8 mouse cellular contexts compared by ENCODE assay signal in genomic region chr2:174074621-174075020, GRCm38 (mm10). TPM values are rescaled to one million over a fixed set of nuclear protein-coding genes. Genes with fewer than 3 reads are reported as not detected.
A peak's percentile ranks its signal among the peaks of the same experiment; 100 is the strongest.
DNase-seq lines count a peak whose midpoint lies in the region; ATAC-seq and TF ChIP-seq lines count a peak whose summit lies in the region.

No protein-coding gene starts in this region.

- no peaks in the 10 kb centered on the region for H3K9me3 ChIP-seq in intestine, embryonic 16.5 days (ENCODE audit: control insufficient read depth, low read length)
- H3K9me3 ChIP-seq in neural tube, embryonic 13.5 days: no peaks in the 10 kb centered on the region

- peak in 1 of 2 experiments; percentile 25 for DNase-seq in heart, adult 2 months
- no peak for DNase-seq in heart, postnatal 4 days
- DNase-seq in thymus, adult 2 months: no peak
- DNase-seq in thymus, postnatal 4 days: no peak

- peak overlapping the region; percentile 9; the same call in 1 of the 2 replicates for H3K9ac ChIP-seq in heart, adult 2 months (ENCODE audit: low read depth, low read length)
- H3K9ac ChIP-seq in intestine, embryonic 16.5 days (ENCODE audit: low read depth, low read length): peak overlapping the region; percentile 92
- H3K9ac ChIP-seq in neural tube, embryonic 13.5 days: peak overlapping the region; percentile 80

- no peaks in the 10 kb centered on the region for H3K27me3 ChIP-seq in heart, adult 2 months (ENCODE audit: control insufficient read depth, insufficient read depth, low read length)
- no peaks in the 10 kb centered on the region for H3K27me3 ChIP-seq in thymus, adult 2 months (ENCODE audit: control insufficient read depth, insufficient read depth, low read length)
- H3K27me3 ChIP-seq in intestine, embryonic 16.5 days (replicated peaks; ENCODE audit: control insufficient read depth, insufficient read depth, low read length): no peaks in the 10 kb centered on the region
- no peaks in the 10 kb centered on the region for H3K27me3 ChIP-seq in neural tube, embryonic 13.5 days

- H3K4me1 ChIP-seq in heart, adult 2 months (ENCODE audit: control insufficient read depth, insufficient read depth, low read length): peaks cover 1% of the 10 kb centered on the region; the same call in 1 of the 2 replicates
- peaks cover 12% of the 10 kb centered on the region for H3K4me1 ChIP-seq in thymus, adult 2 months (replicated peaks; ENCODE audit: control insufficient read depth, insufficient read depth, low read length)
- H3K4me1 ChIP-seq in intestine, embryonic 16.5 days (ENCODE audit: control insufficient read depth, insufficient read depth, low read length): peaks cover 15% of the 10 kb centered on the region
- H3K4me1 ChIP-seq in neural tube, embryonic 13.5 days (replicated peaks): peaks cover 65% of the 10 kb centered on the region

- WGBS in heart, adult 2 months: 22% methylated on average over 11 of the region's 13 CpGs
- 16% methylated on average over 9 of the region's 13 CpGs for WGBS in thymus, adult 2 months
- 10% methylated on average over 13 of the region's 13 CpGs for WGBS in intestine, embryonic 16.5 days
- WGBS in neural tube, embryonic 13.5 days: 2% methylated on average over 6 of the region's 13 CpGs

- intact Hi-C loops in heart, adult 2 months (cut with DNase I): loop anchor here (5.0 to 10.0 kb wide), 2 partner anchors 223 to 400 kb away; partner anchors contain the start of gene Prelid3b

- TF ChIP-seq CTCF in heart, adult 2 months (IDR thresholded peaks at IDR 0.05): no peak
- TF ChIP-seq CTCF in thymus, adult 2 months (IDR thresholded peaks at IDR 0.05; ENCODE audit: borderline replicate concordance, control insufficient read depth, extremely low read depth, insufficient read depth, low read length, poor library complexity): no peak

- ATAC-seq in intestine, embryonic 16.5 days: no peak
- peak; percentile 21; the same call in 1 of the 2 replicates for ATAC-seq in neural tube, embryonic 13.5 days (ENCODE audit: low read depth)
- no peak for ATAC-seq in megakaryocyte, adult 5-6 weeks (ENCODE audit: poor library complexity, severe bottlenecking)
- ATAC-seq in erythroid progenitor cell, adult 5-6 weeks (replicated peaks; ENCODE audit: low FRiP score, poor library complexity, severe bottlenecking): no peak

- H3K79me2 ChIP-seq in heart, adult 2 months (replicated peaks; ENCODE audit: control insufficient read depth, insufficient read depth, low read length): no peaks in the 10 kb centered on the region

- TF ChIP-seq EP300 in heart, adult 2 months (IDR thresholded peaks at IDR 0.05; ENCODE audit: insufficient read depth, low read depth, low read length): no peak

- H3K36me3 ChIP-seq in heart, adult 2 months (ENCODE audit: control insufficient read depth, insufficient read depth, low read length): no peaks in the 10 kb centered on the region
- no peaks in the 10 kb centered on the region for H3K36me3 ChIP-seq in thymus, adult 2 months (ENCODE audit: control insufficient read depth, insufficient read depth, low read length)
- no peaks in the 10 kb centered on the region for H3K36me3 ChIP-seq in intestine, embryonic 16.5 days (ENCODE audit: control insufficient read depth, insufficient read depth, low read length)
- H3K36me3 ChIP-seq in neural tube, embryonic 13.5 days: no peaks in the 10 kb centered on the region

- peak overlapping the region; percentile 98 for H3K4me3 ChIP-seq in heart, adult 2 months
- H3K4me3 ChIP-seq in thymus, adult 2 months (ENCODE audit: control insufficient read depth, insufficient read depth, low read length): peak overlapping the region; percentile 38
- peak overlapping the region; percentile 21 for H3K4me3 ChIP-seq in intestine, embryonic 16.5 days (ENCODE audit: low read length)
- peak overlapping the region; percentile 73 for H3K4me3 ChIP-seq in neural tube, embryonic 13.5 days

- no peak overlapping the region for H3K27ac ChIP-seq in heart, adult 2 months
- H3K27ac ChIP-seq in thymus, adult 2 months (ENCODE audit: control insufficient read depth, insufficient read depth, low read length): no peak overlapping the region
- H3K27ac ChIP-seq in intestine, embryonic 16.5 days (ENCODE audit: low read length): peak overlapping the region; percentile 98
- H3K27ac ChIP-seq in neural tube, embryonic 13.5 days (replicated peaks): peak overlapping the region; percentile 92

- TF ChIP-seq POLR2A in heart, adult 2 months (IDR thresholded peaks at IDR 0.05; ENCODE audit: insufficient read depth, low read depth, low read length): no peak
- no peak for TF ChIP-seq POLR2A in thymus, adult 2 months (IDR thresholded peaks at IDR 0.05; ENCODE audit: control insufficient read depth, extremely low read depth, insufficient read depth, low read length, poor library complexity)

- H3K4me2 ChIP-seq in intestine, embryonic 16.5 days (ENCODE audit: low read depth, low read length): peak overlapping the region; percentile 93
- peak overlapping the region; percentile 92 for H3K4me2 ChIP-seq in neural tube, embryonic 13.5 days

RNA-seq across cellular contexts. Expression of gene Stx16, which starts 1.5 kb away (rescaled TPM):
- total RNA-seq in heart, adult 2 months (2021): 10 to 100 TPM; 17.1 to 19.8 TPM
- 20.3 and 23.3 TPM in 2 replicates for polyA plus RNA-seq in heart, adult 2 months (2012; rRNA removed)
- total RNA-seq in heart, postnatal 4 days (2021): 10 to 100 TPM; 37.5 to 38.3 TPM
- polyA plus RNA-seq in thymus, adult 2 months (2012; rRNA removed): 70.4 and 77.5 TPM in 2 replicates
- 8.3 and 9.1 TPM in 2 replicates for polyA plus RNA-seq in intestine, embryonic 16.5 days (2015; fragmentation: Nextera tagmentation; extraction: Ambion mirVana)
- polyA plus RNA-seq in neural tube, embryonic 13.5 days (2015; fragmentation: Nextera tagmentation; extraction: Ambion mirVana): 10.6 and 11.6 TPM in 2 replicates
- total RNA-seq in megakaryocyte, adult 5-6 weeks (2015): 28.8 and 33.8 TPM in 2 replicates
- total RNA-seq in megakaryocyte, adult 5-6 weeks (2017): 30.4 and 31.0 TPM in 2 replicates
- total RNA-seq in erythroid progenitor cell, adult 5-6 weeks (2015; ENCODE audit: low replicate concordance): 9.4 and 26.8 TPM in 2 replicates
- 7.8 and 13.2 TPM in 2 replicates for total RNA-seq in erythroid progenitor cell, adult 5-6 weeks (2017; ENCODE audit: low replicate concordance)

RNA-seq across cellular contexts. Expression of gene Npepl1, which starts 35.5 kb away (rescaled TPM):
- total RNA-seq in heart, adult 2 months (2021): 10 to 100 TPM; 63.1 to 73.9 TPM
- 79.6 and 104 TPM in 2 replicates for polyA plus RNA-seq in heart, adult 2 months (2012; rRNA removed)
- 10 to 100 TPM; 64.1 to 65.0 TPM for total RNA-seq in heart, postnatal 4 days (2021)
- 136 and 146 TPM in 2 replicates for polyA plus RNA-seq in thymus, adult 2 months (2012; rRNA removed)
- polyA plus RNA-seq in intestine, embryonic 16.5 days (2015; fragmentation: Nextera tagmentation; extraction: Ambion mirVana): 44.4 and 46.0 TPM in 2 replicates
- 18.0 and 18.1 TPM in 2 replicates for polyA plus RNA-seq in neural tube, embryonic 13.5 days (2015; fragmentation: Nextera tagmentation; extraction: Ambion mirVana)
- 21.3 and 23.1 TPM in 2 replicates for total RNA-seq in megakaryocyte, adult 5-6 weeks (2015)
- 16.7 and 17.0 TPM in 2 replicates for total RNA-seq in megakaryocyte, adult 5-6 weeks (2017)
- 5.4 and 12.2 TPM in 2 replicates for total RNA-seq in erythroid progenitor cell, adult 5-6 weeks (2015; ENCODE audit: low replicate concordance)
- total RNA-seq in erythroid progenitor cell, adult 5-6 weeks (2017; ENCODE audit: low replicate concordance): 0.76 and 3.5 TPM in 2 replicates

Comparison
In these comparisons a context has a peak if more than half of its experiments do, and no peak if none do; other contexts are left out.
1. H3K27ac ChIP-seq: peak in intestine, embryonic 16.5 days (single experiment) and neural tube, embryonic 13.5 days (single experiment); none in heart, adult 2 months (single experiment) and thymus, adult 2 months (single experiment).
2. H3K4me3 ChIP-seq: peak in every context shown above with its lines; median percentile 98 in heart, adult 2 months; 73 in neural tube, embryonic 13.5 days; 38 in thymus, adult 2 months; 21 in intestine, embryonic 16.5 days.
3. H3K9ac ChIP-seq: peak in every context shown above with its lines; median percentile 92 in intestine, embryonic 16.5 days; 80 in neural tube, embryonic 13.5 days; 9 in heart, adult 2 months.